Mouse (Mus musculus): ENCODE results near the gene Prr19. TPM values are rescaled to one million over a fixed set of nuclear protein-coding genes. Genes with fewer than 3 reads are reported as not detected.
"Not testable (repeated sequence)": the region's sequence is repeated elsewhere in the genome, so short reads cannot be mapped to it uniquely, and the experiment has no call there.

Gene Prr19
- total RNA-seq, 2 experiments from 2014 or later: not detected

DNA sequence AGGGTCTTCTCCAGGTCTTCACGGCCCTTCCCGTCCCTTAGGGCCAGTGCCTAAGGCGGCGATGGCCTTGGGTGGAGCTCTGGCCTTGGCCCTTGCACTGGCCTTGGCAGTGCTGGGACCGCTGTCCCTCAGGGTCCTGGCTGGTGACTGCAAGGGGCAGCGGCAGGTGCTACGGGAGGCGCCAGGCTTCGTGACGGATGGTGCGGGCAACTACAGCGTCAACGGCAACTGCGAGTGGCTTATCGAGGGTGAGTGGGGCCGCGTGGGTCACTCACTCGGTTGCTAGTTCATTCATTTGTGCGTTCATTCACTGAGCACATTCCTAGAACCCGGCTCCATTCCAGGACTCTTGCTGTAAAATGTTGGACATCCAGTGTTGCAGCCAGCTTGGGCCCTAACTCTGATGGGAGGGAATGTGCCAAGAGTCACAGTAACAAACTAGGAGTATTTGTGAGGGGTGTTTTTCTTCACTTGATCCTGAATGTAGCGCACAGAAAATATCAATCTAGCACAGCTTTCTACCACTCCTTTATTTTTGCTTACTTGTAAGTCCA lies 16.3 kb downstream of the Prr19 start:
- no peak for TF ChIP-seq CTCF (IDR thresholded peaks at IDR 0.05)
- H3K27ac ChIP-seq: peak overlapping the region; percentile 92
- intact Hi-C loops (cut with DNase I): loop anchor here (5.0 kb wide), 1 partner anchor 65 kb away; no protein-coding TSS in a partner anchor
- H3K4me3 ChIP-seq: peak overlapping the region; percentile 98
- peak; percentile 46 for DNase-seq

DNA sequence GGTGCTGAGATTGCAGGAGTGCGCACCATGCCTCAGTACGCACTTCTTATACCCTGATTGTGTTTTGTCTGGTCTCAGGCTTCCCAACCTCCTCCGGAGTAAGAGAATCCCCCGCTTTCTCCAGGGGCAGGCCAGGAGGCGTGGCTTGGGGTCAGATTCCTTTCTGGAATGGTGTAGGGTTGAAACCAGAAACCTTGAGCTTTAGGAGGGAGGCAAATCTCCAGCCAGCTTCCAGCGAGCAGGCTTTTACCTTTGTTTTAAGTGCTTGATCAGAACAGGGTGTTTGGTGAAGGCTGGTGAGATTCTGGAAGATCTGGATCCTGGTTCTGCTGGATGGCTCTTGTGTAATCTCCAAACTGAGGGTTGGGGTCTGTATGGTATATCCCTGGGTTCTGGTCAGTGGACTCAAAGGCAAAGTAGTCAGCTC lies 20.9 kb downstream of the Prr19 start:
- no peak for TF ChIP-seq CTCF (IDR thresholded peaks at IDR 0.05)
- H3K4me3 ChIP-seq: no peak overlapping the region
- peak; percentile 59 for DNase-seq
- intact Hi-C loops (cut with DNase I): no loop called here
- peak overlapping the region; percentile 32 for H3K27ac ChIP-seq

DNA sequence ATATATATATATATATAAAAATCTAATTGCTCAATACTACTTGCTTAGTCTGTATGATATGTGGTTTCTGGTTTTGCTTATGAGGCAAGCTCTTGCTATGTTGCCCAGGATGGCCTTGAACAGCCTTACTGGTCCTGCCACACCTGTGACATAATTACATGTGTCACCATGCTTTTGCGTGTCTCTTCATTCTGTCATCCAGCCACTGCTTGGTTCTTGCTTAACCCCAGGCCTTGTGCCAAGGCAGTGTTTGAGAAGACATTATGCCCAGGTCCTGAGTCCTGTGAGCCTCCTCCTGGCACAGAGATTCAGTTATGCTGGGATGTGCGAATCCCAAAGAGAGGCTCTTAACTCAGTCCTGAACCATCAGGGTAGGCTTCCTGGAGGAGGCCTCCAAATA lies 22.0 kb downstream of the Prr19 start:
- intact Hi-C loops (cut with DNase I): no loop called here
- no peak for DNase-seq
- no peak overlapping the region for H3K27ac ChIP-seq
- no peak overlapping the region for H3K4me3 ChIP-seq
- TF ChIP-seq CTCF (IDR thresholded peaks at IDR 0.05): no peak

DNA sequence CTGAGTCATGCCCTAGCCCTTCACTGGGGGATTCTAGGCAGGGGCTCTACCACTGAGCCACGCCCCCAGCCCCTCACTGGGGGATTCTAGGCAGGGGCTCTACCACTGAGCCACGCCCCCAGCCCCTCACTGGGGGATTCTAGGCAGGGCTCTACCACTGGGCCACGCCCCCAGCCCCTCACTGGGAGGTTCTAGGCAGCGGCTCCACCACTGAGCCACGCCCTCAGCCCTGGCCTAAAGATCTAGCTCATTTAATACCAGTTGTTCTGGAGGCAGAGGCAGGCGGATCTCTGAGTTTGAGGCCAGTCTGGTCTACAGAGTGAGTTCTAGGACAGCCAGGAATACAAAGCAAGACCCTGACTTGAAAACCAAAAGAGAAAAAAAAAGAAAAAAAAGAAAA lies 24.2 kb downstream of the Prr19 start:
- H3K4me3 ChIP-seq; intact Hi-C loops (cut with DNase I); H3K27ac ChIP-seq; DNase-seq: not testable (repeated sequence)

DNA sequence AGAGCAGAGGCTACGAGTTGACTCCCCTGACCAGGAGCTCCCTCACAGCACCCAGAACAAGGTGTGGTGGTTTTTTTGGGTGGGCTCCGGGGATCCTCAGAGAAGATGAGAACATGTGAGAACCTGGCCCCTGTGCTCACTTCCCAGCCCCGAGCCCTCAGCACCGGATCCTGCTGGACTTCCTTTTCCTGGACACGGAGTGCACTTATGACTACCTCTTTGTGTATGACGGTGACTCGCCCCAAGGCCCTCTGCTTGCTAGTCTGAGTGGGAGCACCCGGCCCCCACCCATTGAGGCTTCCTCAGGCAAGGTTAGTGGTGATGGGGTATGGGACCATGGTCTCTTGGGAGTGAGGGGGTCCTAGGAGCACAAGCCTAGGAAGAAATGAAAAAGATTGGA lies 25.0 kb downstream of the Prr19 start:
- intact Hi-C loops (cut with DNase I): no loop called here
- TF ChIP-seq CTCF (IDR thresholded peaks at IDR 0.05): no peak
- DNase-seq: no peak
- Histone ChIP-seq H3K4me3 (peak overlapping the region; percentile 53), H3K27ac (peak overlapping the region; percentile 63)

DNA sequence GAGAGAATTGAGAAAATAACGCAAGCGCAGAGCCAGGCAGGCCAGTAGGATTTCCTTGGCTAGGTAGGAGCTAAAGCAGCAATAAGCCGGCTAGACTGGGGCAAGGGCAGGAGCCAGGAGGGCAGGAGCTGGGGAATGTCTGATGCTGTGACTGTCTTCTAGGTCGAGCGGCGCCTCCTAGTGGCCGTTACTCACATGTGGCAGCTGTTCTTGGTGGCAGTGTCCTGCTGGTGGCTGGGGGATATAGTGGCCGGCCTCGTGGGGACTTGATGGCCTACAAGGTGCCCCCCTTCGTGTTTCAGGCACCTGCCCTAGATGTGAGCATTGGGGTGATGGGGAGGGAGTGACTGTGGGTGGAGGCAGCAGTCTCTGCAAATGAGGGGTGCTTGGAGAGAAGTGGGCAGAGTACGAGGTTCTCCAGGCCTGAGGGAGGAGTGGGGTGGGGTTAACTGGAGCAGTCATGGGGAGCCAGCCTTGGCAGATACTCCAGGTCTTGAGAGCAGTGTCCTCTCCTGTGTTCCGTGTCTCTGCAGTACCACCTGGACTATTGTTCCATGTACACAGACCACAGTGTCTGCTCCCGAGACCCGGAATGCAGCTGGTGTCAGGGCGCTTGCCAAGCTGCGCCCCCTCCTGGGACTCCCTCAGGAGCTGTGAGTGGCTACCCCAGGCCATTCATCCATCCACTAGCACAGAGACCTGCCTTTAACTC lies 32.5 kb downstream of the Prr19 start:
- peak; percentile 90 for TF ChIP-seq CTCF (IDR thresholded peaks at IDR 0.05)
- intact Hi-C loops (cut with DNase I): loop anchor here (2.0 to 10.0 kb wide), 4 partner anchors 51 to 199 kb away; no protein-coding TSS in a partner anchor

DNA sequence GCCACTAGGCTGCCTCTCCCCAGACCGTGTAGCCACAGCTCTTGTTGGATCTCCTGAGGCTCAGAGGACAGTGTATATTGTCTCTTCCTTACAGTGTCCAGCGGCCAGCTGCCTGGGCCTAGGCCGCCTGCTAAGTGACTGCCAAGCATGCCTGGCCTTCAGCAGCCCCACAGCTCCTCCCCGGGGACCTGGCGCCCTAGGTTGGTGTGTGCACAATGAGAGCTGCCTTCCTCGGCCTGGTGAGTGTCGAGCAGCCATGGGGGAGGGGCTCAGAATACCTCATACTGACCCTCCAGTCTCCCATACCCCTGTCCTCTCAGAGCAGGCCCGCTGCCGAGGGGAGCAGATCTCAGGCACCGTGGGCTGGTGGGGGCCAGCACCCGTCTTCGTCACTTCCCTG lies 33.3 kb downstream of the Prr19 start:
- intact Hi-C loops (cut with DNase I): loop anchor here (5.0 to 10.0 kb wide), 3 partner anchors 52 to 200 kb away; no protein-coding TSS in a partner anchor
- no peak overlapping the region for H3K4me3 ChIP-seq
- no peak for DNase-seq
- no peak for TF ChIP-seq CTCF (IDR thresholded peaks at IDR 0.05)
- H3K27ac ChIP-seq: no peak overlapping the region

More for the DNA sequence above, 32.5 kb downstream of the Prr19 start:
- DNase-seq: peak; percentile 84
- Histone ChIP-seq H3K4me3 (no peak overlapping the region), H3K27ac (no peak overlapping the region)

DNA sequence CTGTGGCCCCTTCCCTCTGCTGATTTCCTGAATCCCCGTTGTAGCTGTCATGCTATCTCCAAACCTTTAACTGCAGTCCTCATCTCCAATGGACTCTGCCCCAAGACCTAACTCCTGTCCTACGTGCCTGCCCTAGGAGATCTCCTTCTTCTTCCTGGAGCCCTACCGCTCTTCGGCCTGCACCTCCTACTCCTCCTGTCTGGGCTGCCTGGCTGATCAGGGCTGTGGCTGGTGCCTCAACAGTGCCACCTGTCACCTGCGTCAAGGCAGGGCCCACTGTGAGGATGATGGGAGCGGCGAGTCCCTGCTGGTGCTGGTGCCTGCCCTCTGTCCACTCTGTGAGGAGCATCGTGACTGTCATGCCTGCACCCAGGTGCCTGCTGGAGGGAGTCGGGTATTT lies 38.1 kb downstream of the Prr19 start:
- Histone ChIP-seq H3K4me3 (no peak overlapping the region), H3K27ac (no peak overlapping the region)
- TF ChIP-seq CTCF (IDR thresholded peaks at IDR 0.05): no peak
- no peak for DNase-seq
- intact Hi-C loops (cut with DNase I): loop anchor here (10.0 kb wide), 1 partner anchor 205 kb away; no protein-coding TSS in a partner anchor

DNA sequence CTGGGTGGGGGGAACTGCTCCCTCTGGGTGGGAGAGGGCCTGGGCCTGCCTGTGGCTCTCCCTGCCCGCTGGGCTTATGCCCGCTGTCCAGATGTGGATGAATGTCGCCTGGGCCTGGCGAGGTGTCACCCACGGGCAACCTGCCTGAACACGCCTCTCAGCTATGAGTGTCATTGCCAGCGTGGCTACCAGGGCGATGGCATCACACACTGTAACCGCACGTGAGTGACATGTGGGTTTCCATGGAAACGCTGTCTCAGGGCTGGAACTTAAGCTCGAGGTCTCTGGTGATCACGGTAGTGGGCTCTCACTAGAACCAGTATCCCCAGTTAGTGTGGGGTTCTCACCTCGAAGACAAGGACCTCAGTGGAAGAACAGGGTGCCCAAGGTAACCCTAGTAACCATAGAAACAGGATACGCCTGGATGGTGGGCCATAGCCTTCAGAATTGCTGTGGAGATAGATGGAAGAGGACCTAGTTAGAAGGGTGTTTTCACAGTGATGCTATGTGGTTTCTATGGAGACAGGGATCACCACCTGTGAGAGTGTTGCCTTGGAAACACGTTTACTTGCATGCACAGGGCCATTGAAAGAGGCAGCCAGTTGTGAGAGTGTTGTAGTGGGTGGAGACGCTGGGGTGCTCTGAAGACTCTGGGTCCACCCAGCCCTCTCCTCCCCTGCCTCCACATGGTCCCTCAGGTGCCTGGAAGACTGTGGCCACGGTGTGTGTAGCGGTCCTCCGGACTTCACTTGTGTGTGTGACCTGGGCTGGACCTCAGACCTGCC lies 40.0 kb downstream of the Prr19 start:
- DNase-seq: no peak
- TF ChIP-seq CTCF (IDR thresholded peaks at IDR 0.05): no peak
- H3K27ac ChIP-seq: no peak overlapping the region
- intact Hi-C loops (cut with DNase I): no loop called here
- no peak overlapping the region for H3K4me3 ChIP-seq

DNA sequence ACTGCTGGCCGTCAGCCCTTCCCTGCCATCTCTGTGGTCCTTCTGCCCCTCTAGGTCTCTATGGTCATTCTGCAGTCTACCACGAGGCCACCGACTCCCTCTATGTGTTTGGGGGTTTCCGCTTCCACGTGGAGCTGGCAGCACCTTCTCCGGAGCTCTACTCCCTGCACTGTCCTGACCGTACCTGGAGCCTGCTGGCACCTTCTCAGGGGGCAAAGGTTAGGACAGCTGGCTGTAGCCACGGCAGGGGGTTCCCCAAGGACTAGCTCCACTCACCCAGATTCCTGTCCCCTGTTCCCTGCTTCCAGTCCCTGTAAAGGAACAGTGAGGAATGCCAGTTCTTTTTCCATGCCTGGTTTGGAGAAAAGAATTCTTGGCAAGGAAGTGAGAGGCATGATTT lies 47.6 kb downstream of the Prr19 start:
- no peak for TF ChIP-seq CTCF (IDR thresholded peaks at IDR 0.05)
- DNase-seq: no peak
- intact Hi-C loops (cut with DNase I): no loop called here
- H3K4me3 ChIP-seq: no peak overlapping the region
- H3K27ac ChIP-seq: no peak overlapping the region

Other genes with a start within 250 kb of the Prr19 start
- 1 to 10 TPM; 2.4 to 3.1 TPM for gene Grik5, start 229.1 kb upstream of the Prr19 start, total RNA-seq (2021)
- 1 to 10 TPM; 7.2 to 9.2 TPM for gene Zfp574, start 228.8 kb upstream of the Prr19 start, total RNA-seq (2021)
- under 1 TPM; 0.08 to 0.13 TPM for gene Pou2f2, start 121.7 kb upstream of the Prr19 start, total RNA-seq (2021)
- 1 to 10 TPM; 9.3 to 9.4 TPM for gene Dedd2, start 80.8 kb upstream of the Prr19 start, total RNA-seq (2021)
- gene Zfp526, start 80.0 kb upstream of the Prr19 start, total RNA-seq (2021): 1 to 10 TPM; 5.5 to 6.1 TPM
- 10 to 100 TPM; 74.1 to 77.4 TPM for gene Gsk3a, start 63.6 kb upstream of the Prr19 start, total RNA-seq (2021)
- gene Erf, start 50.6 kb upstream of the Prr19 start, total RNA-seq (2021): 1 to 10 TPM; 5.4 to 7.4 TPM
- 10 to 100 TPM; 37.0 to 40.4 TPM for gene Cic, start 33.7 kb upstream of the Prr19 start, total RNA-seq (2021)
- under 1 TPM; 0.38 to 0.86 TPM for gene Pafah1b3, start 3.4 kb upstream of the Prr19 start, total RNA-seq (2021)
- gene Tmem145, start 4.7 kb downstream of the Prr19 start, total RNA-seq (2021): not detected
- gene Megf8, start 15.8 kb downstream of the Prr19 start, total RNA-seq (2021): 10 to 100 TPM; 16.9 to 19.6 TPM
- not detected for gene Cnfn, start 68.3 kb downstream of the Prr19 start, total RNA-seq (2021)
- 10 to 100 TPM; 13.4 to 17.9 TPM for gene Lipe, start 97.3 kb downstream of the Prr19 start, total RNA-seq (2021)
- not detected for gene Cxcl17, start 111.5 kb downstream of the Prr19 start, total RNA-seq (2021)
- 1 to 10 TPM; 4.0 to 6.2 TPM for gene Ceacam1, start 176.2 kb downstream of the Prr19 start, total RNA-seq (2021)
- gene Ceacam2, start 238.4 kb downstream of the Prr19 start, total RNA-seq (2021): 1 to 10 TPM in 1 of 2 experiments, under 1 TPM in 1; 0.43 to 1.4 TPM

Data from gastrocnemius, adult 2 months (tissue).